Mouse (Mus musculus) heart, adult 2 months (tissue): Measurements from ENCODE around the gene Arhgap32.

Source experiments
- CTCF ChIP-seq: fragments of 200-600 bp; IDR thresholded peaks from 2 replicates; pipeline ENCODE4 v1.8.1; 2022; ENCODE audit warnings: antibody characterized with exemption, mild to moderate bottlenecking, moderate library complexity
- POLR2A ChIP-seq: fragments of 200-500 bp; IDR thresholded peaks from 2 replicates; pipeline ENCODE4 v1.6.1; 2011; ENCODE audit warnings: mild to moderate bottlenecking, low read depth, low read length, control low read depth; ENCODE audit not compliant: insufficient read depth

GRCm38 (mm10) chr9:32097123-32097522, 18.8 kb upstream of the Arhgap32 start:
- no peak for TF ChIP-seq CTCF
- TF ChIP-seq POLR2A, result no peak
